Mouse (Mus musculus) monocyte, adult 2 months (primary cell): Measurements from ENCODE around the gene Sag.

Experiments
- DNase-seq, 2 experiments: peaks; one replicate each; pipeline ENCODE4 v3.0.0; 2022; ENCODE audit warnings: low spot score in 2 of 2, low read depth in 1 of 2

Sag gene

DNA sequence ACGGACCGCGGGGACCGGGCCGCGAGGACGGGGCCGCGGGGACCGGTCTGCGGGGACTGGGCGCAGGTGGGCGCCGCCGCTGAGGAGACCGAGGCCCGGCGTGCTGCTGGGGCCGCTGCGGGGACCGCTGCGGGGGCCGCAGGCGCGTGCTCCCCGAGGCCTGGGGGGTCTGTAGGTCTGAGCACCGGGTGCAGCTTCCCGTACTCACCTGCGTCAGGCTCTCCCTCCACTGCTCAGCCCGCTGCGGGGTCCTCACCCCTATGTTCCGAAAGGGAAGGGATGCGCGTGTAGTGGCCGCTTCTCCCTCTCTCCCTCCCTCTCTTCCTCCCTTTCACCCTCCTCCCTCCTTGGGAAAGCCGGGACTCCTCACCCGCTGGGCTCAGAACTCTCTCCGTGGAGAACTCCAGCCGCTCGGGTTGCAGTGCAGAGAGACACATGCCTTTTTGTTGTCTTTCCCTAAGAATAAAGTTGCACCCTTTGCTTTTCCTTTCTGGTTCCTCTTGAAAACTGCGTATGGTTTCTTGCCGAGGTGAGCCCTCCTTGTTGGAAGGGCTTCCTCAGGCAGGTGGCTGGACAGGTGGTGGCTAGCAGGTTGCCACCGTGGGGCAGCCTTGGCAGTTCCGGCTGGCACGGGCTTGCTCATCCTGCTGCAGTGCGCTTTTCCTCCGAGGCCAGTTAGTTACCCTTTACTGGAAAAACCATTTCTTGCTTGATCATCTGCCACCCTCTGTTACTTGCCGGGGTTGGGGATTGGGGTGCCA, 50.3 kb downstream of the Sag start:
- DNase-seq = no peak

DNA sequence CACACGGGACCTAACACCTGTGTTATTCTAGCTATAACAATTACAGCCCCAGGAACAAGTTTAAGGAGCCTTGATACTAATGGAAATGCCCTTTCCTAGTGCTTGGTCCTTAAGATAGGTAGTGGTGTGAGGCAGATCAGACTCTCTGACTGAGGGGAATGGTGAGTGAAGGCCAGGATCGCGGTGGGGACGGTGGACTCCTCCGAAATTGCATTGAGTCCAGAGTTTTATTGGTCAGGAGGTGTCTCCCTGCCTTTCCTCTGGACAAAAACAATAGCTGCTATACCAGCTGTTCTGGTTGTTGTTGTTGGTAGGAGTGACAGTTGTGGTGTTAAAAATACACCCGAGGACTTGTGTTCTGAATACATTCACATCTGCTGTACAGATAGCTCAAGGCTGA, 50.9 kb downstream of the Sag start:
- DNase-seq = no peak

DNA sequence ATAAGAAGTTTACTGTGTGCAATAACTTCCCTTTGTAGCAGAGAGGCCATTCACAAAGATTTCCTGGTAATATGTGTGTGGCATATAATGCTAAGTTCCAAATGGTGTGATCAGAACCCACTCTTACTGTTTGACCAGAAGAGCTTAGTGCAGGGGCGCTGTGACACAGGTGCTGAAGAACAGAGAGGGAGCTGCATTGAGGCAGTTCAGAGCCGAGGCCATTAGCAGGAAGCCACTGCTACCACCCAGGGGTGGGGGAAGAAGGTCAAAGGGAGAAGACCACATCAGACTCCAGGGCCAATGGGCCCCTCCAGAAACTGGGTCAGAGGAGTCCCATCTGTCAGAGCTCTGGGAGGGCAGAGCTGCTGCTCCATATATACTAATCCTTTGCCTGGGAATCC, 51.4 kb downstream of the Sag start:
- no peak for DNase-seq

DNA sequence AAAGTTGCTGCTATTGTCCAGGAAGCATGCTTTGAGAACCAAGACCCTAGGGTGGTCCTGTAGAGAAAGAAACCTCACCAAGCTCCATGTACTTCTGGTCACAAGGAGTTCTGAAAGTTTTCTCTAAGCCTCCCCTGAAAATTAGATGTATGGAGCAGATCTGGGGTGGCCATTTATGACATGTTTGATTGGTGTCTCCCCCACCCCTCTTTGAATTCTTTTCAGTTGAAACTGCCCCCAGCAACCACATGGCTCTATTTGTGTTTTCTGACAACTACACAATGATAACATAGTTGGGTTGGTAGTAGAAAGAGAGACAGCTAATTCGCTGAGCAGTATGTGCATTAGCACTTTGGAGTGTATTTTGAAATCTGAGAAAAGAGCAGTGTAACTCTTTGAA, 52.0 kb downstream of the Sag start:
- no peak for DNase-seq

DNA sequence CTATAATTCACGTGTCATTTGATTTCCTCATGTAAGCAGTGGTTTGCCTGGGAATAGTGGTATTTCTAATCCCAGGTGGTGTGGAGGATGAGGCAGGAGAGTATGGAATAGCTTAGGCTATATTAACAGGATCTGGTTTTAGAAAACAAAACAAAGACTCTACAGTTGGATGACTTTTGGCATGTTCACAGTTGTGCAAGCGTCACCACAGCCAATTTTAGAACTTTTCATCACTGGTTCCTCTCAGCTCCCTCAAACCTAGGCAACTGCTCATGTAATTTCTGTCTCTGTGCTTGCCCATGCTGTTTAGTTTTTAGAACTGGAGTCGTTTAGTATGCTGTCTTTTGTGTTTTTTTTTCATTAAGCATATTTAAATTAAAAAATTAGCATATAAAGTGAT, 53.3 kb downstream of the Sag start:
- DNase-seq = no peak

DNA sequence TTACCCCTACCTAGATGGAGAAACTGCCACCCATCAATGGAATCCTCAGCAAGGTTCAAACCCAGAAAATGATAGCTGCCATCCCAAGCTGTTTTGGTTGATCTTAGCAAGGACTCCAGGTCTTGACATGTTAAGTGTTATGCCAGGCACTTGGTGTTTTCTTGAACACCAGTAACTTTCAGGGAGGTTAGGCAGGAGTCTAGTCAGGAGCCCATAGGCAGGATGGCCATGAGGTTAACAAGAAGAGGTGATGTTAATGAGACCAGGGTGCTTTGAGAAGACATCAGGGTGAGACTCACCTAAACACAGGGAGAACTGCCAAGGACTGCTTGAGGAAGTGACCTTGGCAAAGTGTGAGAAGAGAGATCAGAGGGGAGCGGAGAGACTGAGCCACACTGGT, 54.6 kb downstream of the Sag start:
- no peak for DNase-seq

DNA sequence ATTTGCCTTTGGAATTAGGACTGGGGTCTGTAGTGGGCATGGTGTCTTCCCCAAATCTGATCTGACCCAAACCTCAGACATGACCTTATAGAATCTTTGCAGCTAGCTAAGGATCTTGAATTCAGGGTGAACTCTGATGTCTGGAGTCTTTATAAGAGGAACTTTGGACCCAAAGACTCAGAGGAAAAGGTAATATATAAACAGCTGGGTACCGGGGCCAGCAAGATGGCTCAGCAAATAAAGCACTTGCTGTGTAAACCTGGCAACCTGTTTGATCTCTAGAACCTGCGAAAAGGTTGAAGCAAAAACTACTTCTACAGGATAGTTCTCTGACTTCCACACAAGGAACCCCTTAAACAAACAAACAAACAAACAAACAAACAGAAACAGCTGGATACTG, 55.0 kb downstream of the Sag start:
- no peak for DNase-seq

DNA sequence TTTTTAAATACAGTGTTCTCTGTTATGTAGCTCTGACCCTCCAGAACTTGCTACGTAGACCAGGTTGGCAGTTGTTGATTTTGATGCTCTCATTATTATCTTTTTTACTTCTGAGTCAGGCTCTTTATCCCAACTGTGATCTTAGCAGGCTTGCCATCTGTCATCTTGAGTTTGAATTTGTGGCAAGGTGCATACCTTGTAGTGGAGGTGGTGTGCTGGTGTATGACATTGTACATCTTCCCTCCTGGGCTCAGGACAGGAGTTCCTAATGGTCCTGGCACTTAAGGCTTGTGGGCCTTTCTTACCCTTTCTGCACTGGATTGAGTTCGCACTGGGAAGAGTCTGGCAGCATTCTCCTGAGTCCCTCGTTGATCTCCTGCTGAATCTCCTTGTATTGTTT, 60.1 kb downstream of the Sag start:
- no peak for DNase-seq

DNA sequence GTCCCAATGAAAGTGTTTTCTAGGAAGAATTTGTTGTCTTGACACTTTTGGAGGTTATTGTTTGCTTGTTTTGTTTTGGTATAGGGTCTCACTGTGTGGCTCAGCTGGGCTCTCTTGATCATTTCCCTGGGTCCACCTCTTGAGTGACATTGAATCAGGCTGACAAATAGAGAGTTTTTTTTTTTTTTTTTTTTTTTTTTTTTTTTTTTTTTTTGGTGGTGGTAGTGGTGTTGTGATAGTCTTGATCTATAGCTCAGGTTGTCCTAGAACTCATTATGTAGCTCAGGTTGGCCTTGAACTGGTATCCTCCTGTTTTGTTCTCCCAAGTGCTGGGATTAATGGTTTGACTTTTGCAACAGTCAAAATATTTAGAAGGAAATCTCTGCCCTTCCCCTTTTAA, 61.4 kb downstream of the Sag start:
- no peak for DNase-seq

DNA sequence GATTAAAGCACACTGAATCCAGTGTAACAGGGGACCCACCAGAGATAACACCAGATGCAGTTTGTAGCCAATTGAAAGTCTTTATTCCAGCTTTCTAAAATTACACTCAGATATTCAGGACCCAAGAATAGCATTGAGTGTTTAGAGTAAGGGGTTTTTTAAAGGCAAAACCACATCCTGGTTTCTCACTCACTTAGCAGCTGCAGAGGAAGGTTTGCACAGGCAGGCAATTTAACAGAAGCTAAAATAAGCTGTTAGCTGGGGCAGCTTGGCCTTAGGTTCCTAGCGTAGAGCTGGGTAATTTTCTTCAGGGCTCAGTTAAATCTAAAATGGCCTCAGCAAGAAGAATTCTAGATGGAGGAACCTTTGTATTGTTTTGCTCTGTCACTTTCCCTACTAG, 63.2 kb downstream of the Sag start:
- DNase-seq = no peak

DNA sequence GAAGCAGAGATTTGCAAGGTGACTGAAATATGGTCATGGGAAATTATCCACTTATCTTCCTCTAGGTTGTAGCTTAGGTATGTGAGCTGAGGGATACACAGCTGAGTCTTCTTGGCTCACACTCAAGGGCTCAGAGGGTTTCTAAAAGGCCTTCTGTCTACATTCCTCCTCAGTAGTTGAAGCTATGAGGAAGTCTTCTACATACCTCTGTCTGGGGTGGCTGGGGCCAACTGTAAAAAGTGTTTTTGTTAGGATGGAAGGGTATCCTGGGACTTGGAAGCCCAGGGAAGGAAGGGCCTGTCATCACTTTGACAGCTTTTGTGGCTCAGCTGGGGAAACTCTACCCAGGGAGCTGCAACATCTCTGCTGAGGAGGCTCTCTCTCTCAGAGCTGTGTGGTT, 68.1 kb downstream of the Sag start:
- no peak for DNase-seq

DNA sequence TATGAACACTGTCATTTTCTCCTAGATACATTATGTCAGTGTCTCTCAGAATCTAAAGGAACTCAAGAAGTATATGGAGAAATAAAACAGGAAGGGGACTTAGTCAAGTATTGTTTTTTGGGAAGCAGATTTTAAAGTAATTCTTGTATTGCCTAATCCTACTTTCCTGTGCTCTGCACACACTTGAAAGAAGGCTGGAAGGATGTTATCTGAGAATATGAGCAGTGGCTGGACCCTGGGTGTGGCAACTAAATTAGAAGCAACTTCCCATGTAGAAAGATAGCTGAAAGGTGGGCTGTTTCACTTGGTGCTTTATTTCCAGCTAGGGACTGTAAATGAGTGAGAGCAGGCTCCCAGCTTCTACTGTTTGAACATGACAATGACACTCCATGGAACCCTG, 69.6 kb downstream of the Sag start:
- no peak for DNase-seq

DNA sequence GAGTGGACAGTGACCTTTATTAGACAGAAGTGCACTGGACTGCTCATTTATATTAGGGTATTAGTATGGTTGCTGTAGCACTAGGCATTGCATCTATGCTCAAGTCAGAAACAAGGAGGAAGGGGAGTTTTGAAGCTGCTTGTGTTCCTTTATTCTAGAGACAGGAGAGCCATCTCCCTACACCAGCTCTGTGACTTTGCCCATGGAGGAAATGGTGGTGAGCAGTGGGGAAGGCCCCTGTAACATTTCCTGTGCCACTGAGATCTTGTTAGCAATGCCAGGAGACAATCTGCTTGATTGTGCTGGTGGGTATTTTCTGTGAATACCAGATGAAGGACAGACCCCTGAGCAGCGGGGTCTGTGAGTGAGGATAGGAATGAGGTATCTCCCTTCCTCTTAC, 72.6 kb downstream of the Sag start:
- DNase-seq = no peak

DNA sequence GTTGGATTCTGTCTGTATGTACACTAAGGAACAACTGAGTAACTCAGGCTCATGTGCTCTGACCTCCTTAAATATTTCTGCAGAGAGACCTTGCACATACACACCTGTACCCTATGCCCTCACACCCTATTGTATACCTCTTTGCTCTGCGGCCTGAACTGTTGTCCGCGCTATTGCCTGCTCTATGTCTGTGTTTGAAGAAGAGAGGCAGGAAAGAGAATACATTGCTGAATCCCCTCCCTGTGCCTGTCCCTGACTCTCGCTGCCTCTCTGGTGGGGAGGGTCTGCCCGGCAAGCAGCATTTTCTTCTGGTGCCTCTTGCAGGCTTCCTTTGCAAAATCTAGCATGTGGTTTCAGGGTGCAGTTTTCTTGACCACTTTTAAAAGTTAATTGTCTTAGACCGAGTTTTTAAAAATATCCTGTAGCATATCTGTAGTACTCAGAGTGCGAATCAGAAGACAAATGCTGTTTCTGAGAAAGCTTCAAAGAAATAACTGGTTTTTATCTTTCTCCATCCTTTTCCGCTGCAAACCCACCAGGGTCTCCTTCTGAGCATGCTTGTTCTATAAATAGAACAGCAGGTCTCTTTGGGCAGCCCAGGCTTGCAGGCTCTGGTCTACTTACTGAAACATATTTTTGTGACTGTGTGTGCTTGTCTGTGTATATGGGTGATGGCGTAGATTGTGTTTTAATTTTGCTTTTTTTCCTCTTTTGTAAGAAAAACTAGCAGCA, 74.2 kb downstream of the Sag start:
- DNase-seq = no peak

DNA sequence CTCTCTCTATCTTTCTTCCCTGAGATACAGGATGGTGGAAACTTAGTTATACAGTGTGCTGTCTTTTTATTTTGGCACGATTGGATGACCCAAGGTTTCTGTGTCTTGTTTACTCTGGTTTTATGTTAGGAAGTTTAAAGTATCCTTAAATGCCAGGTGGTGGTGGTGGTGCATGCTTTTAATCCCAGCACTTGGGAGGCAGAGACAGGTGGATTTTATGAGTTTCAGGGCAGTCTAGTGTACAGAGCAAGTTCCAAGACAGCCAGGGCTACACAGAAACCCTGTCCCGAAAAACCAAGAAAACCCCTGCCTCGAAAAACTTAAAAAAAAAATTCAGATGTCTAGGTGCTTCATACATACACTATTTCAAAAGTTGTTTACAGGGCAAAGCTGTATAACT, 75.6 kb downstream of the Sag start:
- no peak for DNase-seq

DNA sequence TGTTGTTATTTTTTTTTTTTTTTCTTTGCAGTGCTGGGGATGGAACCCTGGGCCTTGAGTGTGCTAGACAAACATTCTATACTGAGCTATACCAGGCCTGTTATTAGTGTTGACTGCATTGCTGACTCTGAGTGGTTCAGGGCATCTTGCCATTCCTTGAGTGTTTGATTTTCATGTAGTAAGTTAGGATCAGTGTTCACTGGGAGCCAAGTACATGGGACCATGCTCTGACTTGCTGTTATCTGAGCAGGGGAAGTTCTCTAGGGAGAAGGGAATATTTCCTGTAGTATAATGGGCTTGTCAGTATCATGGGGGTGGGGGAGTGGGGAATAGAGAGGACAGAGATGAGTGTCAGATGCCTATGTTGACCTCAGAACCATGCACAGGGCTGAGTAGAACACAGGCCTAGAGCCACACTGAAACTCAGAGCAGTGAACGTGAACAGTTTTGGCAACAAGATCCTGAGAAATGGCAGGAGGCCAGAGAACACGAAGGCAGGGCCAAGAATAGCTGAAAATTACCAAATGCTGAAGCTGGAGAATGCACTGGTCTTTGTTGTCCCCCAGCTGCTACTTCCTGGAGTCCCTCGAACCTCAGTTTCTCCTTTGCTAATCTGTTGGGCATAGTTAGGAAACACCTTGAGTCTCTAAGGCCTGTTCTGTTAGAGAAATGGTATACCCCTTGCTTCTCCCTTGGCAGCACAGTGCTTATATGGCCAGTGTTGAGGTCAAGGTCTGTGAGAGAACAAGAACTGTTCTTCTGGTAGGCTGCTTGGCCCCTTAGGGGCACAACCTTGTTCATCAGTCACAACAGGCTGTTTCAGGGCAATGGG, 76.2 kb downstream of the Sag start:
- no peak for DNase-seq

DNA sequence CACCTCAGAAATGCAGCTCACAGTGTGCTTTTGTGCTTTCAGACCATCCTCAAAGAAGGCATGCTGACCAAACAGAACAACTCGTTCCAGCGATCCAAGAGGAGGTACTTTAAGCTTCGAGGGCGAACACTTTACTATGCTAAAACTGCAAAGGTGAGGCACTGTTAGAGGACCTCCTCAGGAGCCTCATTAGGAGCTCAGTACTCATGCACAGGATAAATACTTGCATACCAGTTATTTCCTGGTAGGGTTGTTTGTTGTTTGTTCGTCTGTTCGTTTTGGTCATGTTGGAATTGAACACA, 76.8 kb downstream of the Sag start:
- DNase-seq = no peak

DNA sequence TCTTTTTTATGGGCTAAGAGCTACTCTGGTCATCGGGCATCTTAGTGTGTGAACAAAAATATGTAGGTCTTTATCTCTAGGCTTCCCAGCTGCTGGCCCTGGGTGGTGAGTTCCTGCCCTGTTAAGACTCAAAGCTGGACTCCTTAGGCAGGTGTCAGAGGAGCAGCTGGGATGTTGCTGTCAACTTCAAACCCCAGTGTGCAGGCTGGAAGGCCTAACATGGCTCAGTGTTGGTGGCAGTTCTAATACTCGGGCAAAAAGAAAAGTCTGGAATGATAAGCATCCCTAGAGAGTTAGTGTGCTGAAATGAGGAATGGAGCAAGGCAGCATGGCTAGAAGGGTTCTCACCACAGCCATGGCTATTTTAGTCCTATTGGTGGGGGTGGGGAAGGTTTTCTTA, 77.4 kb downstream of the Sag start:
- DNase-seq = no peak

DNA sequence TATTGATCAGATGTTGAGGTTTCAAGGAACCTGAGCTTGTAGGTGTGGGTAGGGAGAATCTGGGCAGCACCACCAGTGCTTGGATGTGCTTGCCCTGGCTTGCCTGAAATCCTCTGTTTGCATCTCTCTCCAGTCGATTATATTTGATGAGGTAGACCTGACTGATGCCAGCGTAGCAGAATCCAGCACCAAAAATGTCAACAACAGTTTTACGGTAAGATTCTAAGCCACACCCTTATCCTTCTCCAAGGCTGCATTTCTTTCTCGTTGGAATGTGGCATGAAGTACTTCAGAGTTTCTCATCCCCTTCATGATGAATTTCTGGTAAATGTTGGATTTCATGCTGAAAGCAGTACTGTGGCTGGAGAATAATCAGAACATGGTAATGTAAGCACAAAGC, 78.2 kb downstream of the Sag start:
- no peak for DNase-seq

DNA sequence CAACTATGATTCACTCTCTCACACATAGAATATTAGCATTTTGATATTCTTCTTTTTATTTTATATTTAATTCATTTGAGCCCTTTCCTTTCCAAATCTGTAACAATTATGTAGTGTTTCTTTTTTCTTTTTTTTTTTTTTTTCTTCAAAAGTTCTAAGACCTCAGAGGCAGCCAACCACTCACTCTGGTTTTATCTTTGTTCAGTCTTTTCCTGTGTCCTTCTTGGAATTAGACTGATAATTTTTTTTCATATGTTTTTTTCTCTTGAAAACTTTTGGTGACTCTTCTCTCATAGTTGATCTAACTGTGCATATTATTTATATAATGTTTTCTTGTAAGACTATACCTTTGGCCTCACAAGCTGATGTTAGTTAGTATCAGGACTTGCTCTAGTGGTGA, 79.1 kb downstream of the Sag start:
- no peak for DNase-seq

DNA sequence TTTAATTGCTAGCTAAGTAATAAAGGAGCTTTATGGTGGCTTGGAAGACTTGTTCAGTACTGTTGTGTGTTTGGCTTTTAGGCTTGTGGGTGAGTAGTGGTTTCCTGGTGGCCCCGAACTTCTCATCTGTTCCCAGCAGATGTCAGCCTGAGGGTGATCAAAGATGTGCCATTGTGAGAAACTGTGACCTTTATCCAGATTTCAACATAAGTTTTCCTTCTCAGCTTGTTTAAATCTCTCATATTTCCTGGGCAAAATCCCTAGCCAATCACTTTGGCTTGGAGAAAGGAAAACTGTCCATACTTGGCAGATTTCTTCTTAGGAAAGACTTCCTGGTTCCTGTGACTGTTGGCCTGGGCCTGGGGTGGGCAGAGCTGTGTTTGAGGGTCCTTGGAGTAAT, 87.5 kb downstream of the Sag start:
- no peak for DNase-seq

DNA sequence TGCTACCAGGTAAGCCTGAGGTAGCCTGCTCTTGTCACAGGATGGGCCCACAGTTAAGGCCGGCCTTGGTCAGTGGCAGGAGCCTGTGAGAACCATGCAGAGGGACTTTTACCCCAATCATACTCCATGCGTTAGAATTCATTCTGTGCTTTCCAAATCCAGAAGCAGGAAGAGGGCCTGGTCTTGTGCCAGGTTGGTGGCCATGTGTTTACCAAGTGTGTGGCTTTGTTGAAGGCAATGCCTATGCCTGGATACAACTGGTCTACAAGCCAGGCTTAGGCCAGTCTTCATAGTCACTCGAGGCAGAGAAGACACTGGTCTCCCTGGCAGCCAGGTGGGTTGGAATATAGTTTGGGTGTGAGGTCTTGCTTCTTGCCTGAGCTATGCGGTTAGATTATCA, 88.2 kb downstream of the Sag start:
- no peak for DNase-seq
